Mouse (Mus musculus) R1 (cell line): ENCODE data around the gene Gsn.
A peak's percentile ranks its signal among the peaks of the same experiment; 100 is the strongest.

Experiments used
- DNase-seq: peaks from one replicate; pipeline ENCODE4 v3.0.0-alpha.2; 2018; ENCODE audit warnings: low read depth, low spot score

The Gsn gene

DNA sequence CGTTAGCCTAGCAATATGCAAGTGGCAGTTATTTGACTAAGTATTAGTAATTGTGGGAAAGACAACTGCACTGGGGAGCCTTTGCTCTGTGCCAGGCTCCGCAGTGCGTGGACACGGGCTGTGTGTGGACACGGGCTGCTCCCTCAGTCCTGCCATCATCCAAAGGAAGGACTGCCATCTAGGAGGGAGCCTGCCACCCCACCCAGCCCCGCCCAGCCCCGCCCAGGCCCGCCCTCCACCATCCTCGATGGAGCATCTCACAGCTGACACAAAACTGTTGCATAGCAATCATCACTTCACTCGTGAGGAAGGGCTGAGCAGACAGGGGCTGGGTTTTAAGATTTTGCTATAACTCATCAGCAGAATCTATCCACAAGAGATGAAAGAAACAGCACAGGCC lies 69.8 kb downstream of the Gsn start:
- DNase-seq: no peak

DNA sequence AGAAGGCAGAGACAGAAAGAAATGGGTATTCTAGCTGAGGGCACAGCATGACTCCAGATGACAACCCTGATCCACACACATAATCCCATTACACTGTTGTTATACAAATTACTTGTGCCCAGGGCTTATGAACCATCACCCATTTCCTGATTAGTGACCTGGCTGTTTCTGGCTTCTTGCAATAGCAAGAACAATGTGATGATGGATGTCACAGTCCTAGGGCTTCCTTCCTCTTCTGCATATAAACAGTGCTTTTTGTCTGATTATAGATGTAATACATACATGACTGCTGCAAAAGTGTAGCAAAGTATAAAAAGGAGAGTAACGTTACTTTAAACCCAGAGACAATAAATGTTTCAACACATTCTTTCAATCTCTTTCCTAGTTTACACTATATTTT lies 70.8 kb downstream of the Gsn start:
- no peak for DNase-seq

DNA sequence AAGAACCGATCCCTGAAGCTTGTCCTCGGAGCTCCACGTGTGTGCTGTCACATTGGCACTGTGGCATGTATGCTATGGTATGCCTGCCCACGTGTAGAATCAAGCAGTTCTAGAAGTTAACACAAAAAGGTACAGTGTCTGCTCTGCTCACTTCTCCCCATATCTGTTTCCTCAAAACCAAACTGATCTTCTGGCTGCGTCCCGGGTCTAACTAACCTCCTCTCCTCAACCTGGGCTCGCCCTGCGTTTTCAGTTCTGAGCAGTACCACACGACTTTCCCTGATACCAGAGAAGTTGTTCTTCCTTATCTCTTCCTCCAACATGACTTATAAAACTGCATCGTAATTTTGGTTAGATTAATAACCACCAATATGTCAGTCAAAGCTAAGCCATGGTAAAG lies 71.4 kb downstream of the Gsn start:
- DNase-seq: no peak

- no peak for DNase-seq
Measured at GRCm38 (mm10) chr2:35328064-35328792, 72.0 kb downstream of the Gsn start.

DNA sequence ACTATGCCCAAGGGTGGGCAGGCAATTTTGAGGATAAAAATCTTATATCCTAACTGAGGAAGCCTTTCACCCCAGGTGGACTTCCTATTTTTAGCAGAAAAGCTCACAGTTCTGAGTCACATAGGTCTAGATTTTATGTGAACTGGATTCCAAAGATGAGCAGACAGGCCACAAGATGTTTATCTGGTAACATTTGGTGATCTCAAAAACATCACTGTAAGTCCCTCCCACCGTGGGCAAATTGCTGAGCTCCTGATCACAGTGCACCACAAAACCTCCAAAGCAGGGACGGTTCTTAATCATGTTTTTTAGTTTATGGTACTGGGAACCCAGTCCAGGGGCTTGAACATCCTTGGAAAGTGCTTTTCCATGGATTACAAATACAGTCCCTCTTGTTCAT lies 72.9 kb downstream of the Gsn start:
- DNase-seq: no peak

GRCm38 (mm10) chr2:35331205-35331604 lies 75.0 kb downstream of the Gsn start:
- no peak for DNase-seq

- DNase-seq: no peak
Measured at GRCm38 (mm10) chr2:35333670-35334069, 77.5 kb downstream of the Gsn start.

DNA sequence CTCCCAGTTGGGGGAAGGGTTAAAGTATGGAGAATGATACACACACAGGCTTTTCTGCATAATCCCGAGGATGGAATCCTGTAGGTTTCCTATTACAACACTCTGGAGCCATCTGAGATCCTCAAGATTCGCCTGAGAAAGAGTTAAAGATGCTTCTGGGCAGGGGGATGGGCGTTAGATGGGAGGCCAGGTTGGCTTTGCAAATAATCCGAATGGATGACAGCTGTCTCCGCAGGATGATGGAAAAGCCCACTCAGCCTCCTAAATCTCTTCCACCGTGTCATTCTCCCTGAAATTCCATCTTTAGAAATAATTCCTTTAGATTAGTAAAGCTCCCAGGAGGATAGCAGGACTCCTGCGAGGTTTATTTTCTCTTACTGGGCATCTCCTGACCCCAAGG lies 79.4 kb downstream of the Gsn start:
- DNase-seq: no peak

- DNase-seq: peak; percentile 99
Measured at GRCm38 (mm10) chr2:35336388-35337280, 80.5 kb downstream of the Gsn start, which contains the start of gene Stom. TSS of gene Stom (minus strand) at chr2:35336976.

DNA sequence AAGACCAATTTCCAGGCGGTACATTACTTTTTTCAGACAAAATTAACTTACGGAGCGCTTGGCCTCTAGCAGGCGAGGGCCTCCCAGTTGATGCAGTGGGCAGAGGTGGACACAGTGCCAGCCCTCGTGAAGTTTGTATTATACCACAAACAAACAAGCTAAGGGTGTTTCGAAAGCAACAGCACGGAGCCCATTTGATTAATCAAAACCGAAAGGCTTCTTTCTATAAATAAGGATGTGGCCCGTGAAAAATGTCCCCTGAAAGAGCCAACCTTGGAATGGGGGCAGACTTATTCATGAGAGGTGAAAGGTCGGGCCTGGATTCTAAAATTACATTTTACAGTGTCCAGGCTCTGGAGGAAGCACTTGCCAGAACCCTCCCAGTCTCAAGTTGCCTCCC lies 81.2 kb downstream of the Gsn start:
- no peak for DNase-seq

- no peak for DNase-seq
Measured at GRCm38 (mm10) chr2:35338036-35338435, 81.9 kb downstream of the Gsn start.

DNA sequence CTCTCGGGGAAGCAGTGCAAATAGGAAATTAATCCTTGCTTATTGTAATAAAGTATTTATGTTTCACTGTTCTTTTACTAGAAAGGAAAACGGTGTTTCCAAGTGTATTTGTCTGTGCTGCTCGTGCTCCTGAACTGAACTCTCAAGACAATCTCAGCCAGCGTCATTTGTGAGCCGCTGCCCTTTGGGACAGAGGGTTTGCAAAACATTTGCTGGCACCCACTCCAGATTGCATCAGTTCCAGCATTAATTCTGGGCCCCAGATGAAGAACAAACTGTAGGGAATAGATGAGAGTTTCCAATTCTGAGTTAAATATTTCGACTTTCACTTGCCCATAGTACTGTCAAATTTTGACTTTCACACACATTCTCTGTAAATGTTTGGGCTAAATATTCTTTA lies 82.5 kb downstream of the Gsn start:
- no peak for DNase-seq

DNA sequence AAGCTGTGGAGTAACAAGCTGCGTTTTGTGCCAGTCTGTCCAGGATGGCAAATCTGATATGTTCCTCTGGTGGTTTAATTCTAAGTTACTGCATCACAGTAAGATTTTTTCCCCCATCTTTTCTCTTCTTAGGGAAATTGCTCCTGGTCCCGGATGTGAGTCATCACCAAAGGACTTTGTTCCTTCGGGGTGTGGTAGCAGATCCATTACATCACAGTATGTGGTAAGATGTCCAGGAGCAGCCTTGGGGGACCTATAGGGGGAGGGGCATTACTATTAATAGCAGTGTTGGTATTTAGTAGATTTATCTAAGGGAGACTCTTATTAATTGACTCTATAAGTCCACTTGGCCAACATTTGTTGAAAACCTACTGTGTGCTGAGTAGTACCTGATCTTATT lies 86.4 kb downstream of the Gsn start:
- DNase-seq: peak; percentile 52

DNA sequence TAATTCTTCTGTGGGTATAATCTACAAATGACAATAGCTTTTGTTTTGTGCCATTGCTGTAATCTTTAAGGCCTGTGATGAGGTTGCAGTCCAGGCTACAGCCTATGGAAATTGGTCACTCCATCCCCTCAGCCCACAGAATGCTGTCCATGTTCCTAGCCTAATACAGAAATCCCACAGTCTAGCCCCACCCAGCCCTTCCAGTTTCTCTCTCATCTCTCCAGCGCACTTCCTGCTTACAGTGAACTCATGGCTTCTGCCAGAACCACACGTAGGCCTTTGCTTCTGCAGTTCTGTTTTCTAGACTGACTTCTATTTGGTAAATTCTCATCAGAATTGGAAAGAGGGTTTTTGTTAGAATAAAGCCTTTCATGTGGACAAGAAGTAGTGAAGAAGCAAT lies 89.8 kb downstream of the Gsn start:
- no peak for DNase-seq

GRCm38 (mm10) chr2:35349184-35349583 lies 93.0 kb downstream of the Gsn start:
- DNase-seq: peak; percentile 48
